Mouse (Mus musculus) spleen, postnatal 4 days (tissue): ENCODE results near the gene Bmp10.

Experiments used
- DNase-seq, 2 experiments: peaks; one replicate each; pipeline ENCODE4 v3.0.0; 2022; ENCODE audit warnings: low spot score in 2 of 2

Bmp10 gene

DNA sequence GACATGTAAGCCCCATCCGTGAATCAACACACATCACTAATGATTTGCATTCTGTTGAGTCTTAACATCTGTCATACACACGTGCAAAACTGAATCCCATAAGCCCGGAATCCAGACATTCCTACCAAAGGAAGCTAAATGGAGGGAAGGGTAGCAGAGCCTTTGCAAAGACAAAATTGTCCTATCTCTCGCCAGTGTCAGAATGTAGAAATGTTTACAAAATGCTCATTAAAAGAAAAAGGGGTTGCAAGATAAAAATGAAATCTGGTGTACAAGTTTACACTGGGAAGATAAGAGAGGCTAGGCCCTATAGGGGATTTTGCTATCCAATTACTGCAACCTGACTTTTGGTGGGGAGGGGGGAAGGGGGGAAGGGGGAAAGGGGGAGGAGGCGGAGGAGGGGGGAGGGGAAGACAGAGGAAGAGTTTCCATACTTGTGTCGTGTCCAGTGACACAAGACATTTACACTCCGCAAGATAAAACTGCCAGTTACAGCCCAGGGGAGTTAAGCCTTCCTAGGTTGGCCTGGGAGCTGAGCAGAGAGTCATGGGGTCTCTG is at the start of gene Bmp10:
Bmp10 (plus strand) TSS at position 508 of the 558 bp plus-strand sequence.
- no peak for DNase-seq

DNA sequence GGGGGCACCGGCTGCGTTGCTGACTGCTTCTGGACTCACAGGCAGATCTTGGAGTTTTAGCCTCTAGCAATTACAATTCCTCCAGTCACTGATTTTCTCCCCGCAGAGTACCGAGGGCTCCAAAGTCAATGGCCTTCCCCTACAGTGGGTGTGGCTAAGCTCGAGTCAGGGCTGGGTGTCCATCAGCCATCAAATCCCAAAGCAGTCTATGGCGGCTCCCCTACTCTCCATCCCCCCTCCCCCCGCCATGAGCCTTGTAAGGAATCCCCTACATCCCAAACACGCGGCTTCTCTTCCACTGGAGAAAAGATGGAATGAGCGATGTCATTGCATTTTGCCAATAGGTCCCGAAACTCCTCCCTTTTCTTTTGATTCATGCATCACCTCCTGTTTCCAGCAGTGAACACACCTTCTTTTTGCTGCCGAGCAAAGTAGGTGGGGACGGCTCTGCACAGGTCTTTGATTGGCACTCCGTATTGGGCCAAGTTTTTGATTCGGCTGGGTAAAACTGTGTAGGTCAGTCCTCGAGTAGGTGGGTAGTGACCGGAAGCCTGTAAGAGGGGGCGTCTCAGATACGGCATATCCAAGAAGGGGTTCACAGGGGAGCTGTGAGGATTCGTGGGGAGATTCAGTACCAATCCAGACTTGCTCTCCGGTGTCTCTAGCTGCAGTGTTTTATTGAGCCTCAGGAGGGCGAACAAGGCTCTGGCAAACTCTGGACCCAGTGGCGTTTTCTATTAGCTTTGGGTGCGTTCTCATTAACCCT is 44.7 kb upstream of the Bmp10 start:
- no peak for DNase-seq

DNA sequence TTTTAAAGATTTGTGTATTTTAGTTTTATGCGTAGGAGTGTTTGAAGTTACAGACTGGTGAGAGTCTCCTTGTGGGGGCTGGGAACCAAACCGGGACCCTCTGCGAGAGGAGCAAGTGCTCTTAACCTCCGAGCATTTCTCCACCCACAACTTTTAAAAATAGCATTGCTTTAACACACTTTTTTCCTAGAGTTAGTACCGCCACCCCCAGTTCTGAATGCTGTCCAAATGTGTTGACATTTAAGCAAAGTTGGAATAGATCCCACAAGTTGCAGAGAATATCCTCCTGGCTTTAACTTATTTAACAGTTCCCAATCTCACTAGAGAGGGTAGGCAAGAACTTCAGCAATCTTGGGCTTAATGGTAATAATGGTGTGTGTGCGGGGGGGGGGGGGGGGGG is 44.0 kb upstream of the Bmp10 start:
- DNase-seq = no peak

DNA sequence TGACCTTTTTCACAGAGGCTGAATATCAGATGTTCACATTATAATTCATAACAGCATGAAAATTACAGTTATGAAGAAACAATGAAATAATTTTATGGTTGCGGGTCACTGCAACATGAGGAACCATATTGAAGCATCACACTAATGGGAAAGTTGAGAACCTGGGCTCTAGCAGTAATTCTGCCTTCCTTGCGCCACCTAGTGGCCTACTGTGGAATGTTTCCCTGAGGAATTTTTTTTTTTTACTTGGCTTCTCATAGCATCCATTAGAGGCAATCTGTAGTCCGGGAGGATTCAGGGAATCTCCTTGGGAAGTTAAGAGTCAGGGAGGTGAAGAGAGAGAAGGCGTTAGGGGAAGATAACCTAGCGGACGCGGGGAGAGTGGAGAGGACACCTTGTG is 42.6 kb upstream of the Bmp10 start:
- peak; percentile 37 to 78 for DNase-seq

DNA sequence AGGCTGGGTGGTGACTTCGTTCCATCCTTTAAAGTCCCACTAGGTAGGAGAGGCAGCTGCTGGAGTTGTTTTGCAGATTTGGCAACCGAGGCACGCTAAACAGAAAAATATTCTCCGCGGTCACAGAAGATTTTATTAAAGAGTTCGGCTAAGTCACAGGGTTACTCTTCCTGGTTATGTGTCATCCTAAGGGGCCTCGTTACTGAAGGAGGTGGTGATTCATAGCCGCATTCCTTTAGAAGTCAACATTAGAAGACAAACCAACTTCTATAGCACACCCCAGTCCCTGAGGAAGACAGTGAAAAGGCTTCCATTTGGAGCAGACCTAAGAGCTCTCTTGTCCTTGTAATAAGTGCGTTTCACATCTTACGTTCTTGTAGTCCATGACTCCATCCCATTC is 42.1 kb upstream of the Bmp10 start:
- no peak for DNase-seq

DNA sequence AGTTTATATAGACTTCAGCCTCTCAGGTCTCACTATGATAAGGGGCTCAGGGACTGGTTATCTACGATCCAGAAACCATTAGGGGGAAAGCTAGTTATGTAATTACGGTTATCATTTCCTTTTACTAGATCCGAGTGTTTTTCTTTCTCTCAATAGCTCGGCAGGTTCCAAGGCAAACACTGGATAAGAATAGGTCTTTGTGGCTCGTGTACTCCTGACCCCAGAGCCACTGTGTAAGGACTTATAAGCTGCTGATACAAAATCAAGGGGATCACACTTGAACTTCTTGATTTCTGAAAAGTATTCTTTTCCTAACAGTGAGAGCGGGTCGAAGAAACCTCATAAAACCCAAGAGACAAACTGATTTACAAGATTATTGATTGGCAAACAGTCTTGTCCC is 39.9 kb upstream of the Bmp10 start, which contains the start of gene Gkn3:
Gkn3 (minus strand) TSS at position 59 of the 400 bp plus-strand sequence.
- no peak for DNase-seq

DNA sequence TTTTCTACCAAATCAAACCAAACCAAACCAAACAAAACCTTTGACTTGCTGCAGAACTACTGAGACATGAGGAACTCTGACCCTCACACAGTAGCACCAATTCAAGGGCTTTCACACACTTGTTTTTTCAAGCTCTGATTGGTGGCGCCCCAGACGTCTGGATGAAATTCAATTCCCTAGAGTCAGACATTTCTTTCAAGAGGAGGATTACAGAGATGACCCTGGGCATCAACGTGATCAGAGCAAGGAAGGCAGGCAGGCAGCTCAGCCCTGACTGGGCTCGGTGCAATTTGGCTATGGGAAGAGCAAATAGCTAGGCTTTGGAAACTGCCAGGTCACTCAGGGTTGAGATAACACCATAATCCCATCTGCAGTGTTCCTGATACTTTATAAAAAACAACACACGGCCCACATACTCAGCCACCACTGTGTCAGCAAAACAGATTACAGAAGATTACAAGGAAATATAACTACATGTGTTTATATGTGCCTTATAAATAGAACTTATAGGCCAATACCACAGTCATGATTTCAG is 39.3 kb upstream of the Bmp10 start:
- no peak for DNase-seq

DNA sequence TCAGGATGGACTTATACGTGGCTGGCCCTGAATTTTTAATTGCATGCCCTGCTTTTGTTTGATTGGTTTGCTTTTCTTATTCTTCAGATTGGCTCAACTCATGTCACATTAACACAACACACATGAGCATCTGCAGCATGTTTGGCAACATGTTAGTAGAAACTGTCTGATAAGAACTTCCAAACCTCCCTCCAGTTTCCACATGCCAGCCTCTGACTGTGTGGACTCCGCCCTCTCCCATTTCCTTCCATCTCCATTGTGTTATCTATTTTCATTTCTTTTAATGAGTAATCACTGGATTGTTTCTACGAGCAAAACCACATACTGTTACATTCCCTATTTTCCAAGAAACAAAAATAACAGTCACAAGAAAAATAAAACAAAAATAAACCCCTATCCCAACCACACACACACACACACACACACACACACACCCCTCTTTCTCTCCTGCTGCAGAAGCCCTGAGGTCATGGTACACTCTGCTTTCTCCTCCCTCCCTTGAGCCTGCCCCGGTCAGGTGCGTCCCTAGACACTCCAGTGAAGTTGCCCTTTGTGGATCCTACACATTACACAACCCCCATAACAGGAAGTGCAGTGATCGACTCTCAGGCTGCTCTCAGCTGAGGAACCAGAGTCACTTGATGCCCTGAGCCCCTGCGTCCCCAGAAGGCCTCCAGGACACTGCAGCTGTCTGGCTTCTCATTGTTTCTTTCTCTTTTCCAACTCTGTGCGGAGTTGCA is 35.2 kb upstream of the Bmp10 start:
- DNase-seq = no peak

DNA sequence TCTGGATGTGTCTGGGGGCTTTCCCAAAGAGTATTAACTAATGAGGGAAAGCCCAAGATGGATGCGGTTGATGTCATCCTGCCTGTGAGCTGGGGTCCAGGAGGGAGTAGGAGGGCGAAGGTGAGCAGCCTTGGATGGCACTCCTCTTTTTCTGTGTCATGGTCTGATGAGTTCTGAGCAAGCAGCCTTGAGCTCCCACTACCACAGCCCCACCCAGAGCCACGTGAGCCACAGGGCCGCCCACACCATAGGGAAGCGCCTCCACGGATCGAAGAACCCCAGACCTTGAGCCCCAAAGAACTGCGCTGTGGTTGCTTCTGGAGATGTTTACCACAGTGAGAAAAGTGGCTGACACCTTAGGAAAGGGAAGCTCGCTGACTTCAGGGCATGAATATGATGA is 34.0 kb upstream of the Bmp10 start:
- DNase-seq = no peak

DNA sequence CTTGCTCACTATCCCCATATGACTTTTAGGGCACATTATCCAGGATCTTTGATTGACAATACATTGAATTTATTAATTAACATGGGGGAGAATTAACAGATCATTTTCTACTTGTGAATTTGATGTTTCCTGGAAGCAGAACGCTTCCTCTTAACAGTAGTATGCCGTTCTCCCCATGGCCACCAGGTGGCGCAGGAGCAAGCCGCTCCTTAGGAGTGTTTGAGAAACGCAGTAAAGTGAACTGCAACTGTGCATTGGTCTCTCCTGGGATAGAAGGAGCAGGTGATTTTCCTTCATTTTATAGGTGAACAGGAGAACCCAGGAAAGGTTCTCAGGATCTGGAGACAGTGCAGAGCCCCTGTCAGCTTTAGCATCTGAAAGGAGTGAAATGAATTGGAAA is 29.7 kb upstream of the Bmp10 start:
- DNase-seq = peak; percentile 74 to 92

DNA sequence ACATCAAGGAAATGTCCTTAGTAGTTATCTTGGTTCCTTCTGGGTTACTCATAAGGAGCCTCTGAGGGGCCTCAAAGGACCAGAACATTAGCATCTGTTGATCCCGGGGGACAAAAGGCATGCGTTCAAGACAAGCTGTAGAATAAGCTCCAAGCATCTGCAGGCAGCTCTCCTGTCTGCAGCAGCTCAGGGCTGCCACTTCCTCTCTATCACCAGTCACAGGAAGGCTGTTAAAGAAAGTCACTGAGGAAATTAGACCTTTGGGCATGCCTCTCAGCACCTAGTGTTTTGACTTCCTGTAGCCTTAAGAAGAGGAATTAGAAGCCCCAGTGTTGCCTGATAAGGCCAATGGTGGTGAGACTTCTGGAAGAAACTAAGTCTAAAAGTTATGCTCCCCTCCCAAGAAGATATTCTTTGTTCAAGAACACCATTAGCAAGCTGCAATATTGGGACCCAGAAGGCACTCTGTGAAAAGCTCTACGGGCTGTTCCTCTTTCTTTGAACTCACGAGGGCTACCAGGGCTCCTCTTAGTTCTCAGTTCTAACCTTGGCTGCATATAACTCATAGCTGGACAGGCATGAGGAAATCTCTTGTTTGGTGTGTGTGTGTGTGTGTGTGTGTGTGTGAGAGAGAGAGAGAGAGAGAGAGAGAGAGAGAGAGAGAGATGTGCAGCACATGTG is 28.8 kb upstream of the Bmp10 start:
- DNase-seq = no peak

DNA sequence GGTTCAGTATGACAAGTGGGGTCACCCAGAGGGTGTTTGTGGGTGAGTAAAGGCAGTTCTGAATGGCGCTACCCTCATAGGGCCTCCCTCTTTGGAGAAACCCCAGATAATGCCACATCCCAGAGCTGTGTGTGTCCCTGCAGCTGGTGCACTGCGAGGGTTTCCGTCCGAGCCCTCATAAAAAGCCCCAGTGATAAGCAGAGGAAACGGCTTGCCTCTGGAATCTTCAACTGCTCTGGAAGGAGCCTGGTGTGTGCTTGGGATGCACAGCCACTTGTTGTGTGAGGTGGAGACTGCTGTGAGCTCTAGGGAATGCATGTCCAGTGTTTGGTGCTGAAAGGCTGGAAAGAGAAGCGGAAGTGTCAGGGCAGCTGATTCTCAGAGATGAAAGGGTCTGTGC is 27.3 kb upstream of the Bmp10 start:
- DNase-seq = no peak

DNA sequence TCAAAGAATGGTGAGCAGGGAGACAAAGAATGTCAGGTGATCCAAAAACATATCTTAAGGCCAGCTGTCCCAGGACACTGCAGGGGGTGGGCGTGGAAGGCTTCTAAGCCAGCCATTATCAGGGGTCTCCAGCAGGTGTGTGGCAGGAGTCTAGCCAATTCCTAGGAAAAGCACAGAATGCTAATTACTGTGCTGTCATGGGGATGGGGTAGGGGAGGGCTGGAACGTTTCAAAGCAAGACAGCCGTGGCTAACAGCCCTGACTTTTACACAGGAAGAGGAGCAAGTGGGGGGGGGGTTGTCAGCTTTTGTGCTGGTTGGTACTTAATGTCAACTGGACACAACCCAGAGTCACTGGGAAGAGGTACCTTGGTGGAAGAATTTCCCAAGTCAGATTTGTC is 16.8 kb upstream of the Bmp10 start:
- DNase-seq = no peak

DNA sequence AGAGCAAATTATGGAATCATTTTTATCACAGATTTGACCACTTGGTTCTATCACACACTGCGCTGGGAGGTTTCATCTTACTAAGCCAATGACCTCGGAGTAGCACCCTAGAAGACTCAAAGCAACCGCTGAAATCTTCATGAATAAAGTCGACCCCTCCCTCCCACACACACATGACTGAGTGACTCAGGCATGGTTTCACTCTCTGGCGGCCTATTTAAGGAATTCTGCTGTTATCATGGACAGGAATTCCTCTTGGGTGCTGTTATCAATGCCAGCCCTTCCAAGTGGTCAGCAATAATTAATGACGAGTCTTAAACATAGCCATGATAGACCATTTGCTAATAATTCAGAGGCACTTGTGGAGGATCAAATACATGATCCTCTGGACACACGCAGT is 6.5 kb upstream of the Bmp10 start:
- no peak for DNase-seq

DNA sequence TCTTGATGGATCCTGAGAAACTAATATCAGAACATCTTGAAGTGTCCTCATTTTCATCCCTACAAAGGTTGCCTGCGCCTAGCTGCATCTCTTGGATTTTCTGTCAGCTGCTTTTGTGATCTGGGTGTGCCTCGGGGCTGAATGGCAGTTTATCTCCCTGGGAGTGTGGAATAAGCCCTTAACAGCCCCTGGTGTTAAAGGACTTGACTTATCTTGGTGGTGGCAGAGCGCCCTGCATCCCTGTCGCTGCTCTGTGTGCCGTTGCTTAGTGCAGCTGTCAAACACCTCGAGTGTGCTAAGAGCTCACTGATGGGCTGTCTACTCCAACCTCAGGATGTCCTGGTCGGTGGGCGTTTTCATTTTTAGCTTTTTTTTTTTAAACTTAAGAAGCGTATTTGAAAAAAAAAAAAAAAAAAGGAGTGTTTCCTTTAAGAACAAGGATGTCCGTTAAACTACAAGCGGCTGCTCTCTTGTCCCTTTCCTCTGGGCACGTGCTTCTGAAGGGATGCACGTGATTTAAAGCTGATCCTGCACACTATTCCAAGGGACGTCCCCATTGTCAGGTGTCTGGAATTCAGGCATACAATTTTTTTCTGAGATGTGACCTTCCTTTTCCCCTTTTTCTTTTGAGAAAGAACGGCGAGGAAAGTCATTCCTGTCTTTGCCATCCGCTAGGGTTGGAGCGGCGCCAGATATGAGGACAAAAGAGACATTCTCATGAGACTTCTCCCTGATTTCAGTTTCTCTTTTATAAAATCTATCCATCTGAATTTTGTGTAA is 4.6 kb upstream of the Bmp10 start:
- no peak for DNase-seq

DNA sequence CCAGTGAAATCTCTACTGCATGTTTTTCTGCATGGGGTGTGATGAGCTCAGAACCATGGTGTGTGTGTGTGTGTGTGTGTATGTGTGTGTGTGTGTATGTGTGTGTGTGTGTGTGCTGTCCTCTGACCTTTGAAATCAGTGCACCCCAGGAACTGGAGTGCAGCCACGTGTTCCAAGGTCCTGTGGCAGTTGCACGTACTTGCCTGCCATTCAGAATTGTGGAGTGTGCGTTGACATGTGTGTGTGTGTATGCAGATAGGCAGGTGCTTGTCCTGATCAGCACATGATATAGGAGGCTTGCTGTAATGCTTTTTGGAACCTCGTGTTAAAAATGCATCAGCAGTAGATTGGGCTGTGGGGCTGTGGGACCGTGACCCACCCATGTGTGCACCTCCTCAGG is 1.8 kb upstream of the Bmp10 start:
- DNase-seq = no peak

DNA sequence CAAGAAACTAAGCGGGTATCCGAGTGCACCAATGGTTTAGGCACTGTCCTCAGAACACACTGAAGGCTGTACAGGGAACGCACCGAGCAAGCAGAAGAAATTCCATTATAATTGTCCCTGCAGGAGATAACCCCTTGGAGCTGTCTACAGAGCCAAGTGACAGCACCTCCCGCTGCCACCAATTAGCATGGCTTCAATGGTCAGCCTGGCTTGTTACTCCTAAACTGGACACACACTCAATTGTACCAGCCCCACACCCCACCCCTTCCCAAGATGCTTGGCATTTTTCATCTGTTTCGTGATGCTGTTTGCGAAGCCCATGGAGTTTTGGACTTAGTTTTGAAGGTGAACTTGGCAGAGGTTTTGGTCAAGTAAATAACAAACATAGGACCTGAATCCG is 1.2 kb upstream of the Bmp10 start:
- DNase-seq = no peak

DNA sequence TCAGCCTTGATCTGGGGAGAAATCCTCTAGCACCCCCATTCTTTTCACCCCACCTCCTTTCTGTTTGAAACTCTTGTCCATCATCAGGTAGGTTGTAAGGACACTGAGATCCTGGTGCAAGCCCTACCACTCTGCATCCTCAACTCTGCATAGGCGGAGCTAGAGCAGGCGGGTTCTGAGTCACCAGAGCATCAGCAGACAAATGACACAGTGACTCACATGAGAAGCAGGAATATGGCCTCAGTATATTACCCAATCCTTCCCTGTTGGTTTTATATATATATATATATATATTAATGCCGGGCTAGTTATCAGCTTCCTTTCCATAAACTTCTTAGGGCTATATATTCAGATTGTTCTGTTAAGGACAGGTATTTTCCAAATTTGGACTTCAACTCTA is 7.0 kb downstream of the Bmp10 start:
- no peak for DNase-seq

DNA sequence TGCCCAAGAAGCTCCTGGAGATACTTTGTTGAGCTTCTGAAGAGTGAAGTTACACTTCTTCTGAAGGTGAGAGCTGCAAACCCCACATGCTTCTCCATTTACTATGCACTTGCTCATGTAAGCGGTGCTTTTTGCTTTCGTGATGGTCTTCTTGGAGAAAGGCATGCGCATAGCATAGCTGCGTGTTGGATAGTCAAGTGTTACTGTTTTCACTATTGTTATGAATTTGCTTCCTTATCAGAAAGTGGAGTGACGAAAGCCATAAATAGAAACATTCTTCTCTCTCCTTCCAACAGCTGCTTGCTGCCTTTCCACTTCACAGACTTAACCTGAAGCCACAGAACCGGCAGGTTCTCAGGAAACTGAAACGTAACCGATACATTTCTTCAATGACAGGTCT is 8.0 kb downstream of the Bmp10 start:
- no peak for DNase-seq

DNA sequence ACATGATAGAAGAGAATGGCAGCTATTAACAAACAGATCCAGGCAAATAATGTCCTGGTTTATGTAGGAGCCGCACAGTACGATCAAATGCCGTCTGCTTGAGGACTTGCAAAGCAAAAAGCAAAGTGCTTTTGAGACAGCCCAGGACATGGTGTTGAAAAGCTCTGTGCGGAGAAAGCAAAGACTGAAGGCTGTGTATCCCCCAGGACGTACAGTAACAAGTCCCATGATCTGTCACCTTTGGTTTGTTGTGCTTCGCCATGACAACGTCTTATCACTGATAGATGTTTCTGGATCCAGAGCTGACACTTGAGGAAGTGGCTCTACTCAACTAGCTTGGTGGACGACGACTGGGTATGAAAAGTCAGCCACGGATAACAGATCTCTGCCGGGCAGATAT is 14.5 kb downstream of the Bmp10 start:
- DNase-seq = no peak

DNA sequence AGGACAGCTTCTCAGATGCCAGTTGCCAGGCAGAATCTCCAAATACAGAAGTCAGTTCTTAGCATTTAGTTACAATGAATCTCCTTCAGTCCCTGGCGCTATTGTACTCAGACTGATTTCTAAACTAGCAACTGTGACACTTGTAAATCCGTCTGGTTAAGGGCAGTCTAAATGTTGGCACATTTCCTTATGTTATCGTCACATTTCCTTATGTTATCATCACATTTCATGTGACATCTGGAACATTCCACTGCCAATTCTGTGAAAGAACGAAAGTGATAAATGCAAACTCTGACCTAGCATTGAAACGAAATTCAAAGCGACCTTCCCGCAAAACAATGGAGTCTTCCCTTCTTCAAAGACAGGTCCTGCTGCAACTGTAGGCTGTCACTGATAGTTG is 16.4 kb downstream of the Bmp10 start:
- DNase-seq = no peak
